Mouse (Mus musculus): ENCODE measurements around the gene Slc5a9. TPM values are rescaled to one million over a fixed set of nuclear protein-coding genes. Genes with fewer than 3 reads are reported as not detected.

The Slc5a9 gene
- total and polyA plus RNA-seq, 3 experiments, result 2.6 to 9.6 (median 3.5) TPM

DNA sequence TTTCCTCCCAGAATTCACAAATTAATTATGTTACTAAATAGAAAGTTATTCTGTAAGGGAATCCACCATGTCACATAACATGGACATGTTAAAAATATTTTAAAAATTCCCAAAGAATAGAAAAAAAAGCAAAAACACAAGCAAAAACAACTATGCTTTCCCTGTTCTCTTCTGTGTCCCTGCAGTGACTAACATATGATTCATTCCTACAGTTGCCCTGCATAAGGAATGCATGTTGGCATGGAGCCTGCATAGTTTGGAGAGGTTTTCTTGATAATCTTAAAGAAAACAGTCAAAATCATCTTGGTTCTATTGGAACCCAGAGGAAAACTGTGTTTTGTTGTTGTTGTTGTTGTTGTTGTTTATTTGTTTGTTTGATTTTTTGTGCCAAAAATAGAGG lies 50.1 kb downstream of the Slc5a9 start:
- no peaks in the 10 kb centered on the region for H3K36me3 ChIP-seq (replicated peaks in 1 of 2; ENCODE audit: control insufficient read depth in 1 of 2, insufficient read depth in 1 of 2, low read length in 1 of 2)
- H3K4me2 ChIP-seq (ENCODE audit: insufficient read depth, low read depth, poor library complexity, severe bottlenecking), result no peak overlapping the region
- no peak overlapping the region for H3K27ac ChIP-seq (ENCODE audit: insufficient read depth, low read depth)
- no peak overlapping the region for H3K4me3 ChIP-seq (replicated peaks in 1 of 3; ENCODE audit: low read depth in 2 of 3, low read length in 2 of 3, poor library complexity in 1 of 3)
- in situ Hi-C loops (cut with MboI; ENCODE audit: low pct_ligation_motif_present, low pct_unique_long_range_greater_than_20kb, low sequenced_read_pairs) (no loop called here), dilution Hi-C loops (cut with MboI; ENCODE audit: extremely low pct_ligation_motif_present, extremely low pct_unique_long_range_greater_than_20kb, low sequenced_read_pairs) (no loop called here)
- no peak for DNase-seq (ENCODE audit: extremely low read depth)
- H3K79me2 ChIP-seq (replicated peaks; ENCODE audit: control insufficient read depth, extremely low read depth, insufficient read depth, poor library complexity, severe bottlenecking), result no peaks in the 10 kb centered on the region
- H3K4me1 ChIP-seq (ENCODE audit: control insufficient read depth in 1 of 2, insufficient read depth in 2 of 2), result peaks cover 0 to 6% of the 10 kb centered on the region in 2 experiments; a peak in 2 of 4 replicates
- no peak overlapping the region for H3K9ac ChIP-seq (ENCODE audit: insufficient read depth, low read depth)
- H3K9me3 ChIP-seq (replicated peaks; ENCODE audit: low read length), result no peaks in the 10 kb centered on the region
- H3K27me3 ChIP-seq (replicated peaks), result no peaks in the 10 kb centered on the region
- TF ChIP-seq EP300 (IDR thresholded peaks at IDR 0.05; ENCODE audit: low read length), result no peak
- no peak for TF ChIP-seq MYC (IDR thresholded peaks at IDR 0.05; ENCODE audit: low read depth, low read length)
- no peak for TF ChIP-seq KAT2A (IDR thresholded peaks at IDR 0.05; ENCODE audit: insufficient replicate concordance, low read length)
- no peak for TF ChIP-seq CHD2 (IDR thresholded peaks at IDR 0.05; ENCODE audit: low read length)
- TF ChIP-seq POLR2A (IDR thresholded peaks at IDR 0.05; ENCODE audit: low read depth, low read length), result no peak
- TF ChIP-seq USF2 (conservative IDR thresholded peaks at IDR 0.05; ENCODE audit: low read depth, low read length), result no peak
- no peak for TF ChIP-seq ZNF384 (IDR thresholded peaks at IDR 0.05; ENCODE audit: low read depth, low read length)
- no peak for TF ChIP-seq NELFE (IDR thresholded peaks at IDR 0.05; ENCODE audit: low read depth, low read length)
- TF ChIP-seq MAZ (IDR thresholded peaks at IDR 0.05; ENCODE audit: low read depth, low read length), result no peak

DNA sequence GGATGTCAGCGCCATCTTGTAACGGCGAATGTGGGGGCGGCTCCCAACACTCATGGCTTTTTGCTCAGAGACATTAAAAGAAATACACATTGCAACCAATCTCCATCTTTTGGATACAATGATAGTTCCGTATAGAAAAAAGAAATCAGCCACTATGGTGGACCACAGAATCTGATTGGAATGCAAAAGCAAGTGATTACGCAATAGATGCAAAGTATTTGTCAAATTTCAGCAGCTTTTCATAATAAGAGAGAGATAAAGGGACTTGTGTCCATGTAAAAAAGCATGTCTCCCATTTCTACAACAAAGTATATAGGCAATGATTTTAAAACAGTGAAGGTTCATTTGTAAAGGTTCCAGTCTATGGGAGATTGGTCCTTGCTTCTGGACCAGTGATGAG lies 63.8 kb downstream of the Slc5a9 start:
- dilution Hi-C loops (cut with MboI; ENCODE audit: extremely low pct_ligation_motif_present, extremely low pct_unique_long_range_greater_than_20kb, low sequenced_read_pairs), result no loop called here
- no peak overlapping the region for H3K27ac ChIP-seq (ENCODE audit: insufficient read depth, low read depth)
- TF ChIP-seq USF2 (conservative IDR thresholded peaks at IDR 0.05; ENCODE audit: low read depth, low read length) (no peak), USF1 (IDR thresholded peaks at IDR 0.05; ENCODE audit: low read depth, low read length) (no peak), GABPA (IDR thresholded peaks at IDR 0.05; ENCODE audit: insufficient replicate concordance, low read depth, low read length) (no peak), ETS1 (conservative IDR thresholded peaks at IDR 0.05; ENCODE audit: low read depth, low read length) (no peak), MEF2A (IDR thresholded peaks at IDR 0.05; ENCODE audit: borderline replicate concordance, low read depth, low read length) (no peak), ZMIZ1 (IDR thresholded peaks at IDR 0.05; ENCODE audit: low read depth, low read length) (no peak), RCOR1 (conservative IDR thresholded peaks at IDR 0.05; ENCODE audit: low read depth, low read length) (no peak), MAFK (IDR thresholded peaks at IDR 0.05; ENCODE audit: insufficient replicate concordance, low read length) (no peak), ZKSCAN1 (IDR thresholded peaks at IDR 0.05; ENCODE audit: borderline replicate concordance, low read depth, low read length) (no peak), RAD21 (IDR thresholded peaks at IDR 0.05; ENCODE audit: low read depth, low read length) (no peak), ZNF384 (IDR thresholded peaks at IDR 0.05; ENCODE audit: low read depth, low read length) (no peak), UBTF (IDR thresholded peaks at IDR 0.05; ENCODE audit: low read depth, low read length) (no peak), BHLHE40 (IDR thresholded peaks at IDR 0.05; ENCODE audit: low read depth, low read length) (no peak), HCFC1 (IDR thresholded peaks at IDR 0.05; ENCODE audit: low read depth, low read length) (no peak), POLR2AphosphoS2 (IDR thresholded peaks at IDR 0.05; ENCODE audit: low read depth, low read length) (no peak), CHD2 (IDR thresholded peaks at IDR 0.05; ENCODE audit: low read length) (no peak)

More for the DNA sequence above, 63.8 kb downstream of the Slc5a9 start:
- no peak for DNase-seq (ENCODE audit: extremely low read depth)
- in situ Hi-C loops (cut with MboI; ENCODE audit: low pct_ligation_motif_present, low pct_unique_long_range_greater_than_20kb, low sequenced_read_pairs), result no loop called here
- no peaks in the 10 kb centered on the region for H3K9me3 ChIP-seq (replicated peaks; ENCODE audit: low read length)
- H3K79me2 ChIP-seq (replicated peaks; ENCODE audit: control insufficient read depth, extremely low read depth, insufficient read depth, poor library complexity, severe bottlenecking), result no peaks in the 10 kb centered on the region
- no peak overlapping the region for H3K9ac ChIP-seq (ENCODE audit: insufficient read depth, low read depth)
- no peak overlapping the region for H3K4me3 ChIP-seq (replicated peaks in 1 of 3; ENCODE audit: low read depth in 2 of 3, low read length in 2 of 3, poor library complexity in 1 of 3)
- no peaks in the 10 kb centered on the region for H3K36me3 ChIP-seq (replicated peaks in 1 of 2; ENCODE audit: control insufficient read depth in 1 of 2, insufficient read depth in 1 of 2, low read length in 1 of 2)
- no peak overlapping the region for H3K4me2 ChIP-seq (ENCODE audit: insufficient read depth, low read depth, poor library complexity, severe bottlenecking)
- no peaks in the 10 kb centered on the region for H3K4me1 ChIP-seq (ENCODE audit: control insufficient read depth in 1 of 2, insufficient read depth in 2 of 2)
- H3K27me3 ChIP-seq (replicated peaks), result no peaks in the 10 kb centered on the region

Other genes starting within 250 kb of the Slc5a9 start
- 3.1 and 4.2 TPM in 2 replicates for gene Spata6, start 182.9 kb downstream of the Slc5a9 start, total RNA-seq (2012; rRNA removed)
- 11.4 and 12.9 TPM in 2 replicates for gene Spata6, start 182.9 kb downstream of the Slc5a9 start, total RNA-seq (2014; rRNA removed)
- 7.9 and 11.1 TPM in 2 replicates for gene Spata6, start 182.9 kb downstream of the Slc5a9 start, polyA plus RNA-seq (2012; ENCODE audit: insufficient read length, low read depth)
- gene Skint8, start 16.5 kb upstream of the Slc5a9 start, total RNA-seq (2012; rRNA removed), result not detected in 2 replicates
- not detected in 2 replicates for gene Skint8, start 16.5 kb upstream of the Slc5a9 start, total RNA-seq (2014; rRNA removed)
- gene Skint8, start 16.5 kb upstream of the Slc5a9 start, polyA plus RNA-seq (2012; ENCODE audit: insufficient read length, low read depth), result not detected in 2 replicates
- gene Skint7, start 70.0 kb upstream of the Slc5a9 start, total RNA-seq (2012; rRNA removed), result not detected in 2 replicates
- not detected in 2 replicates for gene Skint7, start 70.0 kb upstream of the Slc5a9 start, total RNA-seq (2014; rRNA removed)
- gene Skint7, start 70.0 kb upstream of the Slc5a9 start, polyA plus RNA-seq (2012; ENCODE audit: insufficient read length, low read depth), result not detected in 2 replicates
- gene Skint1, start 103.4 kb upstream of the Slc5a9 start, total RNA-seq (2012; rRNA removed), result not detected in 2 replicates
- gene Skint1, start 103.4 kb upstream of the Slc5a9 start, total RNA-seq (2014; rRNA removed), result not detected in 2 replicates
- not detected in 2 replicates for gene Skint1, start 103.4 kb upstream of the Slc5a9 start, polyA plus RNA-seq (2012; ENCODE audit: insufficient read length, low read depth)
- gene Skint4, start 169.1 kb upstream of the Slc5a9 start, total RNA-seq (2012; rRNA removed), result not detected in 2 replicates
- gene Skint4, start 169.1 kb upstream of the Slc5a9 start, total RNA-seq (2014; rRNA removed), result 0.09 TPM in 1 of 2 replicates, not detected in the other
- not detected in 2 replicates for gene Skint4, start 169.1 kb upstream of the Slc5a9 start, polyA plus RNA-seq (2012; ENCODE audit: insufficient read length, low read depth)